Mouse (Mus musculus): Measurements from ENCODE around the gene Pi16. TPM values are rescaled to one million over a fixed set of nuclear protein-coding genes. Genes with fewer than 3 reads are reported as not detected.
"Not testable (repeated sequence)": the region's sequence is repeated elsewhere in the genome, so short reads cannot be mapped to it uniquely, and the experiment has no call there.

The Pi16 gene
- polyA plus RNA-seq, 1 experiment from 2014 or later = 0.45 TPM

- H3K4me3 ChIP-seq = no peak overlapping the region
- no peaks in the 10 kb centered on the region for H3K27me3 ChIP-seq
- H3K4me1 ChIP-seq = peaks cover 30% of the 10 kb centered on the region
- 72% methylated on average over 2 of the region's 2 CpGs for whole genome bisulfite sequencing
- H3K9ac ChIP-seq = no peak overlapping the region
- H3K4me2 ChIP-seq (replicated peaks) = no peak overlapping the region
- ATAC-seq (ENCODE audit: low FRiP score, low read depth) = no peak
- no peaks in the 10 kb centered on the region for H3K9me3 ChIP-seq
- H3K27ac ChIP-seq = no peak overlapping the region
- H3K36me3 ChIP-seq = peaks cover 7% of the 10 kb centered on the region
Observed at GRCm38 (mm10) chr17:29348996-29349395, 31.5 kb downstream of the Pi16 start.

GRCm38 (mm10) chr17:29351056-29351455, 33.6 kb downstream of the Pi16 start:
- H3K4me3 ChIP-seq; H3K9ac ChIP-seq; H3K36me3 ChIP-seq; H3K9me3 ChIP-seq; H3K27ac ChIP-seq; H3K27me3 ChIP-seq; H3K4me2 ChIP-seq (replicated peaks); ATAC-seq (ENCODE audit: low FRiP score, low read depth): not testable (repeated sequence)
- peaks cover 33% of the 10 kb centered on the region for H3K4me1 ChIP-seq
- WGBS = 78% methylated on average over 5 of the region's 5 CpGs

DNA sequence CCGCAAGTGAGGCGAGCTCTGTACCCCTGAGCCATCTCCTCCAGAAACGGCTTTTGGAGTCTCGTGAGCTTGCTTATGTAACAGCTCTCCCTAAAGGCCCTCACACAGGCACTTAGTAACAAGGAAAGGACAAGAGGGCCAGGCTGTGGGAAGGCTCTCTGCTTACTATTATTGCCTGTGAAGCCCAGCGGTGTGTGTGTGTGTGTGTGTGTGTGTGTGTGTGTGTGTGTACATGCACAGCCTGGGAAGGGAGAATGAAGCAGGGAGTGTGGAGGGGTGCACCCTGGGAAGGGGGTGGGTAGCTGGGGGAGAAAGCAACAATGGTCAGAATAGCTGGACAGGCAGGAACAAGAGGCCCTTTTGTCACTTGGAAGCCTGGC, 38.0 kb downstream of the Pi16 start:
- Histone ChIP-seq H3K4me3 (no peak overlapping the region), H3K27ac (peak overlapping the region; percentile 87), H3K27me3 (no peaks in the 10 kb centered on the region), H3K9ac (peak overlapping the region; percentile 62), H3K9me3 (no peaks in the 10 kb centered on the region), H3K4me1 (peaks cover 25% of the 10 kb centered on the region), H3K4me2 (replicated peaks) (peak overlapping the region; percentile 67), H3K36me3 (no peaks in the 10 kb centered on the region)
- WGBS = 48% methylated on average over 5 of the region's 5 CpGs
- no peak for ATAC-seq (ENCODE audit: low FRiP score, low read depth)

GRCm38 (mm10) chr17:29355841-29356478, 38.5 kb downstream of the Pi16 start:
- H3K9me3 ChIP-seq = no peaks in the 10 kb centered on the region
- H3K4me2 ChIP-seq (replicated peaks) = peak overlapping the region; percentile 67
- no peaks in the 10 kb centered on the region for H3K36me3 ChIP-seq
- WGBS = 13% methylated on average over 17 of the region's 17 CpGs
- H3K27ac ChIP-seq = peak overlapping the region; percentile 87
- no peaks in the 10 kb centered on the region for H3K27me3 ChIP-seq
- peak; percentile 53; the same call in 1 of the 2 replicates for ATAC-seq (ENCODE audit: low FRiP score, low read depth)
- H3K4me1 ChIP-seq = peaks cover 29% of the 10 kb centered on the region
- H3K9ac ChIP-seq = peak overlapping the region; percentile 62
- H3K4me3 ChIP-seq = peak overlapping the region; percentile 36

- Histone ChIP-seq H3K4me2 (replicated peaks) (peak overlapping the region; percentile 67), H3K4me3 (peak overlapping the region; percentile 36), H3K36me3 (no peaks in the 10 kb centered on the region), H3K4me1 (peaks cover 29% of the 10 kb centered on the region), H3K9me3 (no peaks in the 10 kb centered on the region), H3K9ac (peak overlapping the region; percentile 62), H3K27ac (peak overlapping the region; percentile 87), H3K27me3 (no peaks in the 10 kb centered on the region)
- peak; percentile 89 for ATAC-seq (ENCODE audit: low FRiP score, low read depth)
- WGBS = 1% methylated on average over 11 of the region's 11 CpGs
Observed at GRCm38 (mm10) chr17:29356479-29356856, 39.0 kb downstream of the Pi16 start.

DNA sequence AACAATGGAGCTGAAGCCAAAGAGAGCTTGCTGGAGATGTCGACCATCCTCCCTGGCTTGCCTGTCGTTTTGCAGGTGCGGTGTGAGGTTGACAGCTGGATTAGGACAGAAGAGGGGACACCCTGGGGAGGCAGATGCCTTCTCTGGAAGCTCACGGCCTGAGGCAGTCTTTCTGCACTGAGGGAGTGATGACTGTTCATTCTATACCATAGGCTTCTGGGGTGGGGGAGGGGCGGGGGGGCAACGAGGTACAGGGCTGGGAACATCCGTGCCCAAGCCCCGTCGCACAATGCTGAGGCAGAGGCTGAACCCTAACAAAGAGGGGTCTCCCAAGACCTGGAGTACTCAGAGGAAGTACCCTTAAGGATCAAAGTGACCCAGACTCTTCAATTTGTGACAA, 39.4 kb downstream of the Pi16 start:
- H3K4me3 ChIP-seq = peak overlapping the region; percentile 36
- H3K36me3 ChIP-seq = no peaks in the 10 kb centered on the region
- peak overlapping the region; percentile 62 for H3K9ac ChIP-seq
- H3K9me3 ChIP-seq = no peaks in the 10 kb centered on the region
- H3K27ac ChIP-seq = peak overlapping the region; percentile 87
- peaks cover 29% of the 10 kb centered on the region for H3K4me1 ChIP-seq
- 0 out of 2 replicates have a peak, but pooled peaks have one; percentile 17 for ATAC-seq (ENCODE audit: low FRiP score, low read depth)
- 12% methylated on average over 9 of the region's 9 CpGs for WGBS
- no peaks in the 10 kb centered on the region for H3K27me3 ChIP-seq
- peak overlapping the region; percentile 67 for H3K4me2 ChIP-seq (replicated peaks)

- Histone ChIP-seq H3K9ac (no peak overlapping the region), H3K4me1 (peaks cover 29% of the 10 kb centered on the region), H3K4me3 (no peak overlapping the region), H3K9me3 (no peaks in the 10 kb centered on the region), H3K27me3 (no peaks in the 10 kb centered on the region), H3K27ac (no peak overlapping the region), H3K4me2 (replicated peaks) (no peak overlapping the region), H3K36me3 (no peaks in the 10 kb centered on the region)
- no peak for ATAC-seq (ENCODE audit: low FRiP score, low read depth)
- WGBS = 70% methylated on average over 3 of the region's 3 CpGs
Observed at GRCm38 (mm10) chr17:29358928-29359327, 41.4 kb downstream of the Pi16 start.

GRCm38 (mm10) chr17:29360761-29361221, 43.3 kb downstream of the Pi16 start, which contains the start of gene Fgd2:
Gene Fgd2, plus strand, starts transcription at chr17:29360914.
- no peak within 1 kb of the TSS for H3K27ac ChIP-seq
- no peak within 1 kb of the TSS for H3K4me2 ChIP-seq (replicated peaks)
- no peaks in the 10 kb centered on the region for H3K36me3 ChIP-seq
- no peak within 1 kb of the TSS for H3K9ac ChIP-seq
- WGBS = 21% methylated on average over 5 of the region's 5 CpGs
- no peak for ATAC-seq (ENCODE audit: low FRiP score, low read depth)
- H3K4me3 ChIP-seq = no peak within 1 kb of the TSS
- peaks cover 18% of the 10 kb centered on the region for H3K4me1 ChIP-seq
- no peaks in the 10 kb centered on the region for H3K27me3 ChIP-seq
- H3K9me3 ChIP-seq = no peaks in the 10 kb centered on the region

DNA sequence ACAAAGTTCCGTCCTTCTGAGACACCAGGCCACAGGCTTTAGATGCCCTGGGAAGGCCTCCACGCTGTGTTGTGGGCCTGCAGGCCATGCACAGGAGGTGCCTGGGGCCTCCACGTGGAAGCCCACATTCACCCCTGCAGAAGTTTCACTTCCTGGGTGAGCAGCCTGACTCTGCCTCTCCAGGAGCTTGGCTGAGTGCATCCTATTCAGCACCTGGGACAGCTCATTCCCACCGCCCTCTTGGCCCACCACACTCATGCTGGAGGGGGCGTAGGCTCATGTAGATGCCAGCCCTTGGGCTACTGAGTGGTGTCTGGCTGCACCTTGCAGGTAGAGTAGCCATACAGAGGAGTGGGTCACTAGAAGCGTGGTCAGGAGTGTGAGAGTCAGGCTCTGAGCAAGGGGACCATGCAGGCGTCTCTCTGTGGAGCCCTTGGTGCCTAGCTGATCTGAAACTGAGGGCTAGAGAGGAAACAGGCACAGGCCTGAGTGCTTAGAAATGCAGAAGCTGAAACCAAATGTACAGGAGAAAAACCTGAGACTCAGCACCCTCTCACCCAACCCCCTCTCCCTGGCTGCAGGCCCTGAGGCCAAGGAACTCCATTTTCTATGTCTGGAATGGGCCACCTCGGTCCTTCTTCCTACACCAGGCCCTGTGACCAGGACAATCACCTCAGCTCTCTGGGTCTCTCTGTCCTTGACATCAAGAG, 44.7 kb downstream of the Pi16 start:
- Histone ChIP-seq H3K4me3 (no peak overlapping the region), H3K27ac (no peak overlapping the region), H3K4me2 (replicated peaks) (no peak overlapping the region), H3K27me3 (no peaks in the 10 kb centered on the region), H3K4me1 (peaks cover 5% of the 10 kb centered on the region; the same call in 1 of the 2 replicates), H3K9ac (no peak overlapping the region), H3K9me3 (no peaks in the 10 kb centered on the region), H3K36me3 (no peaks in the 10 kb centered on the region)
- ATAC-seq (ENCODE audit: low FRiP score, low read depth) = no peak
- 58% methylated on average over 8 of the region's 8 CpGs for WGBS

DNA sequence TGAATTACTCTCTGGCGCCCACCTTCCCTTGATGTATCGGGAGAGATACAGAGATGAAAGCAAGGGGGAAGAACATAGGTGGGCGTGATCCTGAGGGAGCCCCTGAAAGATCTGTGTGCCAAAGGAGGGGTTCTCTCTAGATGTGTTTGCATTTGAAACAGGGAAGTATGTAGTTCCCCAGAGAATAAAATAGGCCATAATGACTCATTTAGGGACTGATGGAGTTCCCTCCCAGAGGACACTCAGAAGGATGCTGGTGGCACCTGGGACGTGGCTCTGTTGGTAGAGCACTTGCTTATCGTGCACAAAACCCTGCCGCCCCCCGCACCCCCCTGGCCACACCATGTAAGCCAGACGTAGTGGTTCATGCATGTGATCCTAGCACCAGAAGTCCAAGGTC, 45.6 kb downstream of the Pi16 start:
- Histone ChIP-seq H3K27me3 (0 out of 2 replicates have a peak, but pooled peaks cover 3% of the 10 kb centered on the region), H3K9ac (no peak overlapping the region), H3K9me3 (no peaks in the 10 kb centered on the region), H3K4me3 (no peak overlapping the region), H3K4me2 (replicated peaks) (no peak overlapping the region), H3K36me3 (no peaks in the 10 kb centered on the region), H3K4me1 (peaks cover 4% of the 10 kb centered on the region; the same call in 1 of the 2 replicates), H3K27ac (no peak overlapping the region)
- ATAC-seq (ENCODE audit: low FRiP score, low read depth) = no peak
- WGBS = 79% methylated on average over 8 of the region's 8 CpGs

GRCm38 (mm10) chr17:29365105-29365621, 47.7 kb downstream of the Pi16 start:
- Histone ChIP-seq H3K4me2 (replicated peaks) (no peak overlapping the region), H3K27me3 (0 out of 2 replicates have a peak, but pooled peaks cover 4% of the 10 kb centered on the region), H3K36me3 (no peaks in the 10 kb centered on the region), H3K4me1 (peaks cover 13% of the 10 kb centered on the region), H3K9me3 (no peaks in the 10 kb centered on the region), H3K9ac (no peak overlapping the region), H3K4me3 (no peak overlapping the region), H3K27ac (no peak overlapping the region)
- ATAC-seq (ENCODE audit: low FRiP score, low read depth) = no peak
- 87% methylated on average over 13 of the region's 13 CpGs for WGBS

DNA sequence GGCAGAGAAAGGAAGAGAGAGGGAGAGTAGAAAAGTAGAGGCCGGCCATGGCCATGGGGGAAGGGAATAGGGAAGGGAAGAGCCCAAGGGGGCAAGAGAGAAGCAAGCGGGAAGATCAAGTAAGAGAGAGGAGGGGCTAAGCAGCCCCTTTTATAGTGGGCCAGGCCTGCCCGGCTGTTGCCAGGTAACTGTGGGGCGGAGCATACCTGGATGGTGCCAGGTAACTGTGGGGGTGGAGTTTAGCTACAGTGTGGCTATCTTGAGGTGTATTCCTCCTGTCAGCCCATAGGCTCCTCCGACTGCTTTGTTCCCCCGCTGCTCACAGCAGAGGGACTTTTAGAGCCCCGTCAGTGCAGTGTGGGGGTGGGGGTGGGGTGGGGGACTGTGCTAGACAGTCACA, 51.2 kb downstream of the Pi16 start:
- no peaks in the 10 kb centered on the region for H3K9me3 ChIP-seq
- WGBS = 19% methylated on average over 7 of the region's 7 CpGs
- H3K9ac ChIP-seq = no peak overlapping the region; the same call in 1 of the 2 replicates
- H3K4me2 ChIP-seq (replicated peaks) = peak overlapping the region; percentile 25
- H3K4me3 ChIP-seq = no peak overlapping the region
- H3K4me1 ChIP-seq = peaks cover 10% of the 10 kb centered on the region
- H3K36me3 ChIP-seq = no peaks in the 10 kb centered on the region
- H3K27me3 ChIP-seq = 0 out of 2 replicates have a peak, but pooled peaks cover 4% of the 10 kb centered on the region
- H3K27ac ChIP-seq = no peak overlapping the region
- no peak for ATAC-seq (ENCODE audit: low FRiP score, low read depth)
